Mouse (Mus musculus) brain, embryonic 14.5 days (tissue): ENCODE data around the gene Spata48. TPM values are rescaled to one million over a fixed set of nuclear protein-coding genes. Genes with fewer than 3 reads are reported as not detected.

Source experiments
- DNase-seq: peaks from one replicate; pipeline ENCODE4 v3.0.0-alpha.2; 2011; ENCODE audit warnings: low read depth
- CTCF ChIP-seq: fragments of 200-500 bp; IDR thresholded peaks from 2 replicates; pipeline ENCODE4 v1.5.1; 2012; ENCODE audit warnings: inconsistent platforms, mild to moderate bottlenecking, moderate library complexity, borderline replicate concordance; ENCODE audit not compliant: insufficient read depth, insufficient read length; ENCODE audit errors: extremely low read depth
- POLR2A ChIP-seq: fragments of 200-500 bp; IDR thresholded peaks from 2 replicates; pipeline ENCODE4 v1.6.1; 2012; ENCODE audit warnings: mild to moderate bottlenecking, inconsistent platforms, borderline replicate concordance; ENCODE audit not compliant: poor library complexity, insufficient read depth, insufficient read length, severe bottlenecking; ENCODE audit errors: extremely low read depth
- polyA plus RNA-seq: library from polyadenylated mRNA; depleted of rRNA; stranded (reverse); fragments of >200 nt; gene quantifications from 2 replicates; pipeline ENCODE4 v1.2.3, GENCODE M21; 2012; rRNA removed

Gene Spata48
- 0.35 and 0.48 TPM in 2 replicates for polyA plus RNA-seq

GRCm38 (mm10) chr11:11461635-11462560 is at the start of gene Spata48, which contains the start of gene Zpbp:
Gene Spata48 (plus strand): TSS chr11:11462094.
Gene Zpbp (minus strand): TSS chr11:11462408.
- DNase-seq = peak; percentile 95
- no peak for TF ChIP-seq POLR2A
- peak; percentile 83 for TF ChIP-seq CTCF

DNA sequence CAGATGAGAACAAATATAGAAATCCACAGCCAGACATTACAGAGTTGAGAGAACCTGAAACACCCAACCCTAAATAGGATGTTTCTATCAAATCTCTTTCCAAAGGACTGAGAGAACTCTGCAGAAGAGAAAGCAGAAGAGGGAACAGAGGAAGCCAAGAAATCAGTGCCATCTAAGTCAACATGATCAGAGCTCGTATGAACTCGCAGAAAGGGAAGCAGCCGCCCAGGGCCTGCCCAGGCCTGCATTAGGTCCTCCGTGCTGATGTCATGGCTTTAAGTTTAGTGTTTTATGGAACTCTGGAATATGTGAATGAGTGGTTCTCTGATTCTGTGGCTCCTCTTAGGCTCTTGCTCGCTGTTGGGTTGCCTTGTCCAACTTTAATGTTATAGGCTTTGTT is 47.7 kb upstream of the Spata48 start:
- no peak for DNase-seq
- no peak for TF ChIP-seq POLR2A
- no peak for TF ChIP-seq CTCF

- DNase-seq = no peak
- no peak for TF ChIP-seq POLR2A
- no peak for TF ChIP-seq CTCF
Observed at GRCm38 (mm10) chr11:11417356-11417755, 44.5 kb upstream of the Spata48 start.

- TF ChIP-seq POLR2A = no peak
- peak; percentile 27; the same call in 1 of the 2 replicates for TF ChIP-seq CTCF
- DNase-seq = peak; percentile 35
Observed at GRCm38 (mm10) chr11:11455037-11455436, 6.9 kb upstream of the Spata48 start.

- no peak for DNase-seq
- TF ChIP-seq CTCF (no peak), POLR2A (no peak)
Observed at GRCm38 (mm10) chr11:11462561-11462890, 632 bp downstream of the Spata48 start.

- DNase-seq = no peak
Observed at GRCm38 (mm10) chr11:11468924-11469323, 7.0 kb downstream of the Spata48 start.

DNA sequence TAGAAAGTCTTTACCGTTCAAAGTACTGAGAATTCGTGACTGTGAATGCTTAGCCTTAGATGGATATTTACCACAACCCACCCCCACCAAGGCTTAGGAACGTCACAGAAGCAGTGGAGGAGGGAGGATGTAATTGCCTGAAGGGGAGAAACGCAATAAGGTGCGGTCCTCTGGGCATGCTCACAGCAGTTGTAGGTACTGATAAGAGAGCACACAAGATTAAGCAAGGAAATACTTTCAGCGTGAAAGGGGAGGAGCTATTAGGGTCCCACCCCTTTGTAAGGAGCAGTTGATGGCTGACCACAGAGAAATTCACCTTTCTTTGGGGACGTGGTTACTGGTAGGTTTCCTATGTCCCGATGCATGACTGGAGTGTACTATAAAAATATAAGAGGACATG is 22.5 kb downstream of the Spata48 start:
- no peak for TF ChIP-seq POLR2A
- no peak for TF ChIP-seq CTCF
- DNase-seq = no peak

More at GRCm38 (mm10) chr11:11468924-11469323, 7.0 kb downstream of the Spata48 start:
- TF ChIP-seq POLR2A = no peak
- TF ChIP-seq CTCF = no peak

DNA sequence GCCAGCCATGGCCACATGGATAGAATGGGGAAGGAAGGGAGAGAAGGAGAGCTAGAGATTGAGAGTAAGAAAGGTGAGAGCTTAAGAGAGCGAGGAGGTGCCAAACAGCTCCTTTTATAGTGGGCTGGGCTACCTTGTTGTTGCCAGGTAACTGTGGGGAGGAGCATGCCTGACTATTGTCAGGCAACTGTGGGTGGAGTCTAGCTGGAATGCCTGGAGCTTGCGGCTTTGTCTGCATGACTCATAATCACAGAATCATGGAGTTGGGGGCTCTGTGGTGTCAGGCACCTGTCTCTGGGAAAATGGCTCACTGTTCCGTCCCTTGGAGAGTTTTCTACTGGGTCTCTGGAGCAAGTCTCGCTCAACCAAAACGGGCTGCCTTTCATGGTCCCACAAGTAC is 30.1 kb downstream of the Spata48 start:
- no peak for TF ChIP-seq CTCF
- no peak for TF ChIP-seq POLR2A
- DNase-seq = no peak

GRCm38 (mm10) chr11:11495697-11496096 is 33.8 kb downstream of the Spata48 start:
- DNase-seq = no peak
- TF ChIP-seq CTCF (no peak), POLR2A (no peak)

DNA sequence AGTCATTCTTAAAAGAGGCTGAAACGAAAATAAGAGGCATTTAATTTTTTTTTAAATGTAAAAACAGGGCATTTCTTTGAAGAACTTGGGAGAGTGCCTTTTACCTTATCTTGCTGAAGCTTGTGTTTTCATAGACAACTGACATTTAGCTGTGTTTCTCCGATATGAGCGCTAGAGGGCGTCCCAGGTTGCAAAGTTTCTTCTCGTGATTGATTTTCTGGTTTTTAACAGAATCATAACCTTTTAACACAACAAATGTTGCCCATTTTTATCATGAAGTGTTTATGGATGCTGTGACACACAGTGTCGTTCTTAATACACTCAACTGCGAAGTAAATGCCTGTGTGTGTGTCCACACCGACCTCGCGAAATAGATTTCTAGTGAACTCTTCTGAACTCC is 38.0 kb downstream of the Spata48 start:
- DNase-seq = peak; percentile 34
- TF ChIP-seq POLR2A (no peak), CTCF (peak; percentile 57; the same call in 1 of the 2 replicates)

DNA sequence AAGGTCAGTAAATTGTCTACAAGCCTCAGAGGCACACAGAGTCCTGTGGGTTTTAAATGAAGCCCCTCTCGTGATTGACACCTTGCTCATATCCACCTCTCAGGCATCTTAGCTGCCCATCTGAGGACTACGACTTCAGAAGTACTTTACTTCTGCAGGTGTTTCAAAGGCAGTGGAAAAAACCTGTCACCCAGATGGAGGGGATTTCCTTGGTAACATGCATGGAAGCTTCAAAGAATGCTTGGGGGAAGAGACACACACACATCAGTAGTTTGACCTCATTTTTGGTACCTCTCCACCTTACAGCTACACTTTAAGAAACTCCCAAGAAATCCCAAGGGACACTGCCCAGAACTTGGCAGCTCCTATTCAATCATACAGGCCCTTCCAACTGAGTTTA is 44.3 kb downstream of the Spata48 start:
- DNase-seq = no peak
- TF ChIP-seq CTCF (no peak), POLR2A (no peak)

GRCm38 (mm10) chr11:11509413-11509812 is 47.5 kb downstream of the Spata48 start:
- TF ChIP-seq CTCF (no peak), POLR2A (no peak)
- no peak for DNase-seq
